Mouse (Mus musculus) G1E-ER4 (cell line): ENCODE data around the gene Eqtn. TPM values are rescaled to one million over a fixed set of nuclear protein-coding genes. Genes with fewer than 3 reads are reported as not detected.

ENCODE experiments used
- GATA1 ChIP-seq: IDR thresholded peaks from one replicate; pipeline ENCODE4 v1.8.0; 2012; ENCODE audit warnings: low read length, inconsistent platforms
- polyA plus RNA-seq: library from polyadenylated mRNA; stranded (reverse); fragments of >175 nt; gene quantifications from 2 replicates; pipeline ENCODE4 v1.2.3, GENCODE M21; 2012

Eqtn gene
- not detected in 2 replicates for polyA plus RNA-seq

GRCm38 (mm10) chr4:94928743-94929142 lies at the start of gene Eqtn:
Eqtn (minus strand) TSS chr4:94928843.
- TF ChIP-seq GATA1: no peak

- no peak for TF ChIP-seq GATA1
Measured at GRCm38 (mm10) chr4:94973321-94973720, 44.7 kb upstream of the Eqtn start.

- no peak for TF ChIP-seq GATA1
Measured at GRCm38 (mm10) chr4:94952773-94953172, 24.1 kb upstream of the Eqtn start.

GRCm38 (mm10) chr4:94941221-94941855 lies 12.7 kb upstream of the Eqtn start:
- TF ChIP-seq GATA1: no peak

GRCm38 (mm10) chr4:94901780-94902179 lies 26.9 kb downstream of the Eqtn start:
- TF ChIP-seq GATA1: no peak

GRCm38 (mm10) chr4:94900744-94901143 lies 27.9 kb downstream of the Eqtn start:
- no peak for TF ChIP-seq GATA1

Other genes with a start within 250 kb of the Eqtn start
- gene Tek, start 189.6 kb downstream of the Eqtn start, polyA plus RNA-seq: not detected in 2 replicates
- gene Mysm1, start 50.3 kb upstream of the Eqtn start, polyA plus RNA-seq: 0.50 and 2.7 TPM in 2 replicates
- gene Jun, start 123.4 kb upstream of the Eqtn start, polyA plus RNA-seq: 3.0 and 4.3 TPM in 2 replicates